Mouse (Mus musculus): ENCODE data around the gene Agrn.

Agrn gene

GRCm38 (mm10) chr4:156202462-156202893 lies 5.2 kb upstream of the Agrn start:
- DNase-seq (ENCODE audit: low read depth, low spot score), result peak; percentile 27

- peak; percentile 33 for DNase-seq (ENCODE audit: low read depth, low spot score)
Measured at GRCm38 (mm10) chr4:156200623-156201475, 3.6 kb upstream of the Agrn start, which contains the start of gene Isg15. Gene Isg15 (minus strand): TSS chr4:156200818.

- DNase-seq (ENCODE audit: low read depth, low spot score), result peak; percentile 86
Measured at GRCm38 (mm10) chr4:156197829-156198205, 529 bp upstream of the Agrn start.

GRCm38 (mm10) chr4:156195927-156196870 lies 1.1 kb downstream of the Agrn start:
- DNase-seq (ENCODE audit: low read depth, low spot score), result no peak

GRCm38 (mm10) chr4:156194346-156194745 lies 2.9 kb downstream of the Agrn start:
- no peak for DNase-seq (ENCODE audit: low read depth, low spot score)

GRCm38 (mm10) chr4:156193906-156194305 lies 3.4 kb downstream of the Agrn start:
- DNase-seq (ENCODE audit: low read depth, low spot score), result no peak

- no peak for DNase-seq (ENCODE audit: low read depth, low spot score)
Measured at GRCm38 (mm10) chr4:156193200-156193590, 4.1 kb downstream of the Agrn start.

- DNase-seq (ENCODE audit: low read depth, low spot score), result no peak
Measured at GRCm38 (mm10) chr4:156192421-156193199, 4.7 kb downstream of the Agrn start.

GRCm38 (mm10) chr4:156188811-156189323 lies 8.4 kb downstream of the Agrn start:
- no peak for DNase-seq (ENCODE audit: low read depth, low spot score)

- no peak for DNase-seq (ENCODE audit: low read depth, low spot score)
Measured at GRCm38 (mm10) chr4:156188162-156188810, 9.0 kb downstream of the Agrn start.

GRCm38 (mm10) chr4:156185950-156186850 lies 11.1 kb downstream of the Agrn start:
- DNase-seq (ENCODE audit: low read depth, low spot score), result no peak

- DNase-seq (ENCODE audit: low read depth, low spot score), result no peak
Measured at GRCm38 (mm10) chr4:156185456-156185949, 11.8 kb downstream of the Agrn start.

- no peak for DNase-seq (ENCODE audit: low read depth, low spot score)
Measured at GRCm38 (mm10) chr4:156184291-156184954, 12.9 kb downstream of the Agrn start.

- no peak for DNase-seq (ENCODE audit: low read depth, low spot score)
Measured at GRCm38 (mm10) chr4:156183747-156184146, 13.5 kb downstream of the Agrn start.

GRCm38 (mm10) chr4:156177630-156178029 lies 19.7 kb downstream of the Agrn start:
- DNase-seq (ENCODE audit: low read depth, low spot score), result no peak

GRCm38 (mm10) chr4:156171828-156172227 lies 25.5 kb downstream of the Agrn start:
- no peak for DNase-seq (ENCODE audit: low read depth, low spot score)

- no peak for DNase-seq (ENCODE audit: low read depth, low spot score)
Measured at GRCm38 (mm10) chr4:156169129-156169528, 28.2 kb downstream of the Agrn start.

- no peak for DNase-seq (ENCODE audit: low read depth, low spot score)
Measured at GRCm38 (mm10) chr4:156168611-156169010, 28.7 kb downstream of the Agrn start.

- no peak for DNase-seq (ENCODE audit: low read depth, low spot score)
Measured at GRCm38 (mm10) chr4:156166477-156166876, 30.8 kb downstream of the Agrn start.
